Mouse (Mus musculus) granulocyte monocyte progenitor cell, adult 5-6 weeks (primary cell): ENCODE data around the gene Nr1d1. TPM values are rescaled to one million over a fixed set of nuclear protein-coding genes. Genes with fewer than 3 reads are reported as not detected.

ENCODE experiments used
- ATAC-seq: replicated peaks from 2 replicates; pipeline ENCODE4 v1.8.0; 2016; ENCODE audit warnings: mild to moderate bottlenecking, moderate TSS enrichment, inconsistent platforms; ENCODE audit not compliant: poor library complexity, severe bottlenecking
- total RNA-seq, 2 experiments: library from RNA; stranded (forward) in 1 of 2; stranded (reverse) in 1 of 2; fragments of 200-712, 200-1000 nt in 1 of 2; fragments of >200 nt in 1 of 2; fragmentation: Nextera tagmentation in 1 of 2; gene quantifications; 2 replicates each; pipeline ENCODE4 v1.2.3; 2014 to 2017

The Nr1d1 gene
- total RNA-seq, 2 experiments from 2014 or later = 2.3 TPM; not detected in 1

- no peak for ATAC-seq
These were observed 3.1 kb downstream of the Nr1d1 start for GRCm38 (mm10) chr11:98771844-98772525.

GRCm38 (mm10) chr11:98771131-98771530 lies 4.0 kb downstream of the Nr1d1 start:
- ATAC-seq = no peak

GRCm38 (mm10) chr11:98770096-98770975 lies 4.8 kb downstream of the Nr1d1 start:
- no peak for ATAC-seq

- no peak for ATAC-seq
These were observed 5.9 kb downstream of the Nr1d1 start for GRCm38 (mm10) chr11:98769007-98769954.

GRCm38 (mm10) chr11:98768127-98769006 lies 6.8 kb downstream of the Nr1d1 start:
- no peak for ATAC-seq

- ATAC-seq = no peak
These were observed 7.4 kb downstream of the Nr1d1 start for GRCm38 (mm10) chr11:98767713-98768112.

- peak; percentile 60 for ATAC-seq
These were observed 7.9 kb downstream of the Nr1d1 start for GRCm38 (mm10) chr11:98767276-98767675.

- ATAC-seq = no peak
These were observed 8.3 kb downstream of the Nr1d1 start for GRCm38 (mm10) chr11:98766816-98767215.

- ATAC-seq = no peak
These were observed 8.8 kb downstream of the Nr1d1 start for GRCm38 (mm10) chr11:98766346-98766745.

- no peak for ATAC-seq
These were observed 9.5 kb downstream of the Nr1d1 start for GRCm38 (mm10) chr11:98765421-98766309.

- ATAC-seq = no peak
These were observed 10.4 kb downstream of the Nr1d1 start for GRCm38 (mm10) chr11:98764746-98765145.

GRCm38 (mm10) chr11:98764091-98764490 lies 11.0 kb downstream of the Nr1d1 start:
- ATAC-seq = no peak

GRCm38 (mm10) chr11:98763502-98763861 lies 11.7 kb downstream of the Nr1d1 start:
- no peak for ATAC-seq

GRCm38 (mm10) chr11:98762756-98763501 lies 12.2 kb downstream of the Nr1d1 start:
- ATAC-seq = 0 out of 2 replicates have a peak, but pooled peaks have one; percentile 26

- ATAC-seq = no peak
These were observed 13.2 kb downstream of the Nr1d1 start for GRCm38 (mm10) chr11:98761939-98762338.

GRCm38 (mm10) chr11:98756711-98757110 lies 18.4 kb downstream of the Nr1d1 start:
- no peak for ATAC-seq

GRCm38 (mm10) chr11:98755726-98756380 lies 19.3 kb downstream of the Nr1d1 start:
- ATAC-seq = no peak
